Mouse (Mus musculus): Measurements from ENCODE around the gene Eloa.

DNA sequence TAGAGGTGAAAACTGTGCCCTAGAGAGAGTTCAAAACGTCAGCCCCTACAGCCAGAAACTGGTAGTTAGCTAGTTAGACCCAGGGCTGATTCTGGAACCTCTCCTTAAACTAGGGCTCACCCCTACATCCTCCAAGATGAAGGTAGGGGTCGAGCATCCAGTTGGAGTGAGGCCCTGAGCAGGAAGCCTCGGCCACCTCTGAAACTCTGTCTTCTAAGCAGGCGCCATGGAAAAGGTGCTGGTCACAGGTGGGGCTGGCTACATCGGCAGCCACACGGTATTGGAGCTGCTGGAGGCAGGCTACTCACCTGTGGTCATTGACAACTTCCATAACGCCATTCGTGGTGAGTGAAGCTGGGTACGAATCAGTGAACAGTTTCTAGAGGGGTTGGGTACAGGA is 56.5 kb downstream of the Eloa start:
- TF ChIP-seq POLR2A (IDR thresholded peaks at IDR 0.05; ENCODE audit: extremely low read depth, insufficient read depth, low read length) (no peak), CTCF (IDR thresholded peaks at IDR 0.05; ENCODE audit: extremely low read depth, insufficient read depth, low read length) (no peak)
